ENCODE assay signal across 15 mouse cellular contexts in the genomic region with DNA sequence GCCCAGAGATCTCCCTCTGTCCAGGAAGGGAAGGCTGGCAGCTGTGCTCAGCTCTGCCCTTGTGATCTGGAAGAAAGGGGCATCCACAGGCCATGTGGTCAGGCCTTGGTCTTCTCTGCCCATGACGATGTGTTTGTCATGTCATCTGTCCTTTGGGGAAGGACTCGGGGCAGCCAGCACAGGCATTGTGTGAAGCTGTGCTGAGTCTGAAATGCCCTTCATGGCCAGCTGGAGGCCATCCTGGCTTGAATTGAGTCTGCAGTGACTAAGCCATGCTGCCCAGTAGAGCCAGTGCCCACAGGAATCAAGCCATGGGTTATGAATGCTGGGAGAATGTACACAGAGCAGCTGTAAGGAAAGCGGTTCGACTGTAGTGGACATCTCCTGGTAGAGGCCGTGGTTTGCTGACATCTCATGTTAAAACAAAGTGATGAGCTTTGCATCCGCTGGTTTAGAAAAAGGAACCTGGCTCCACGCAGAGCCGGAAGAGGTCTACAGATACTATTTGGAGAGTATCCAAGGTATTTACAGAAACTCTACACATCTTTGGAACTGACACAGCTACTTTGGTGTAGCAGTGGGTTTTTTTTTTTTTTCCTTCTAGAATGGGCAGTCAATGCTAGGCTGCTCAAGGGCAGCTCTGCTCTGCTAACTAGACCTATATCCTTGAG. TPM values are rescaled to one million over a fixed set of nuclear protein-coding genes. Genes with fewer than 3 reads are reported as not detected.
DNase-seq lines count a peak whose midpoint lies in the region; ATAC-seq and TF ChIP-seq lines count a peak whose summit lies in the region.
"Had no signal": no experiment of that assay in that cellular context is flagged by ENCODE, and none has a peak within 500 bp of the region (broad histone marks: within the 10 kb centered on the region; RNA-seq: fewer than 3 reads in every experiment).

No protein-coding gene starts in this region.

- peaks cover 11% of the 10 kb centered on the region; the same call in 1 of the 2 replicates for H3K4me1 ChIP-seq in kidney, postnatal 0 days (replicated peaks; ENCODE audit: insufficient read depth, low read length)
- H3K4me1 ChIP-seq: forebrain, embryonic 10.5 days had no signal

- H3K27me3 ChIP-seq in kidney, postnatal 0 days (ENCODE audit: insufficient read depth, low read length), result no peaks in the 10 kb centered on the region

- no peaks in the 10 kb centered on the region for H3K36me3 ChIP-seq in kidney, postnatal 0 days (ENCODE audit: insufficient read depth, low read length)
- H3K36me3 ChIP-seq: forebrain, embryonic 10.5 days; G1E had no signal

- no peak for ATAC-seq in kidney, postnatal 0 days (replicated peaks; ENCODE audit: low FRiP score, low read depth)
- peak; percentile 49 for ATAC-seq in megakaryocyte progenitor cell, adult 5-6 weeks (replicated peaks; ENCODE audit: poor library complexity)
- ATAC-seq in erythroblast, adult 5-6 weeks (replicated peaks; ENCODE audit: low FRiP score, poor library complexity, severe bottlenecking), result no peak

- no peaks in the 10 kb centered on the region for H3K9me3 ChIP-seq in kidney, postnatal 0 days (replicated peaks; ENCODE audit: low read length)
- H3K9me3 ChIP-seq: forebrain, embryonic 10.5 days; G1E had no signal

- no peak overlapping the region for H3K4me3 ChIP-seq in kidney, postnatal 0 days (replicated peaks; ENCODE audit: low read depth, low read length)
- H3K4me3 ChIP-seq: forebrain, embryonic 10.5 days had no signal

- DNase-seq in kidney, postnatal 0 days (ENCODE audit: low spot score), result no peak
- DNase-seq in kidney, adult 9 months, result no peak
- peak; percentile 32 for DNase-seq in MN1 (ENCODE audit: low spot score)
- peak; percentile 60 for DNase-seq in adrenal gland, postnatal 10 days
- no peak for DNase-seq in urinary bladder, postnatal 10 days (ENCODE audit: low spot score)
- DNase-seq: liver; thymus, adult 18-20 months had no signal

- H3K9ac ChIP-seq in kidney, postnatal 0 days (ENCODE audit: low read depth, low read length), result no peak overlapping the region

- H3K4me2 ChIP-seq in kidney, postnatal 0 days (ENCODE audit: low read length), result no peak overlapping the region

- WGBS in kidney, postnatal 0 days, result 77% methylated on average over 8 of the region's 8 CpGs

- TF ChIP-seq CTCF in kidney, postnatal 0 days (IDR thresholded peaks at IDR 0.05; ENCODE audit: low read depth), result no peak

- H3K27ac ChIP-seq in kidney, postnatal 0 days, result peak overlapping the region; percentile 85
- H3K27ac ChIP-seq: forebrain, embryonic 10.5 days had no signal

RNA-seq across cellular contexts. Expression of a gene that starts 9.8 kb away (rescaled TPM):
- polyA plus RNA-seq in kidney, postnatal 0 days (2015; fragmentation: Nextera tagmentation; extraction: Ambion mirVana), result 153 and 166 TPM in 2 replicates
- 10 to 100 TPM; 98.1 to 99.0 TPM for total RNA-seq in adrenal gland, postnatal 10 days (2021)
- not detected in 2 replicates for total RNA-seq in megakaryocyte progenitor cell, adult 5-6 weeks (2015)
- 0.12 and 0.84 TPM in 2 replicates for total RNA-seq in megakaryocyte progenitor cell, adult 5-6 weeks (2017)
- not detected in 2 replicates for total RNA-seq in erythroblast, adult 5-6 weeks (2015; ENCODE audit: low replicate concordance)
- total RNA-seq in erythroblast, adult 5-6 weeks (2017; ENCODE audit: low replicate concordance), result 0.09 and 3.1 TPM in 2 replicates
- total RNA-seq: G1E had no signal
- polyA plus RNA-seq: G1E had no signal

RNA-seq across cellular contexts. Expression of a gene that starts 58.2 kb away (rescaled TPM):
- not detected in 2 replicates for polyA plus RNA-seq in kidney, postnatal 0 days (2015; fragmentation: Nextera tagmentation; extraction: Ambion mirVana)
- not detected for total RNA-seq in adrenal gland, postnatal 10 days (2021)
- 0.17 TPM in 1 of 2 replicates, not detected in the other for total RNA-seq in megakaryocyte progenitor cell, adult 5-6 weeks (2015)
- total RNA-seq in megakaryocyte progenitor cell, adult 5-6 weeks (2017), result not detected in 2 replicates
- not detected in 2 replicates for total RNA-seq in erythroblast, adult 5-6 weeks (2015; ENCODE audit: low replicate concordance)
- not detected in 2 replicates for total RNA-seq in erythroblast, adult 5-6 weeks (2017; ENCODE audit: low replicate concordance)
- total RNA-seq: heart, adult 8-10 months; layer of hippocampus, postnatal 10 days; megakaryocyte, adult 5-6 weeks had no signal
- polyA plus RNA-seq: forebrain, embryonic 10.5 days; G1E; neural tube, embryonic 11.5 days had no signal

Comparison
In these comparisons a context has a peak if more than half of its experiments do, and no peak if none do; other contexts are left out.
1. DNase-seq: peak in MN1 (single experiment) and adrenal gland, postnatal 10 days (single experiment); none in kidney, postnatal 0 days (single experiment), kidney, adult 9 months (single experiment) and urinary bladder, postnatal 10 days (single experiment).
2. RNA of a gene that starts 9.8 kb away (total RNA-seq): 98.1 to 99.0 TPM in adrenal gland, postnatal 10 days; 0.12 to 0.84 TPM in megakaryocyte progenitor cell, adult 5-6 weeks and 0.09 to 3.1 TPM in erythroblast, adult 5-6 weeks; every median in the first group is over 10 times any median in the second.